Mouse (Mus musculus): ENCODE data around the gene Vcl.

The Vcl gene

GRCm38 (mm10) chr14:20928848-20929745, at the start of gene Vcl:
Vcl (plus strand) TSS chr14:20929398.
- DNase-seq: peak; percentile 99

GRCm38 (mm10) chr14:20884691-20885090, 44.5 kb upstream of the Vcl start:
- no peak for DNase-seq

- no peak for DNase-seq
Measured at GRCm38 (mm10) chr14:20885091-20885888, 43.9 kb upstream of the Vcl start.

- DNase-seq: no peak
Measured at GRCm38 (mm10) chr14:20886266-20886665, 42.9 kb upstream of the Vcl start.

- no peak for DNase-seq
Measured at GRCm38 (mm10) chr14:20887541-20888085, 41.6 kb upstream of the Vcl start.

- DNase-seq: no peak
Measured at GRCm38 (mm10) chr14:20891941-20892402, 37.2 kb upstream of the Vcl start.

GRCm38 (mm10) chr14:20893815-20894214, 35.4 kb upstream of the Vcl start:
- no peak for DNase-seq

GRCm38 (mm10) chr14:20901267-20901666, 27.9 kb upstream of the Vcl start:
- no peak for DNase-seq

GRCm38 (mm10) chr14:20903137-20903536, 26.1 kb upstream of the Vcl start:
- DNase-seq: no peak

- no peak for DNase-seq
Measured at GRCm38 (mm10) chr14:20911811-20912210, 17.4 kb upstream of the Vcl start.

GRCm38 (mm10) chr14:20914415-20914814, 14.8 kb upstream of the Vcl start:
- DNase-seq: peak; percentile 20

- no peak for DNase-seq
Measured at GRCm38 (mm10) chr14:20916625-20917612, 12.3 kb upstream of the Vcl start.

GRCm38 (mm10) chr14:20924071-20924789, 5.0 kb upstream of the Vcl start:
- DNase-seq: no peak

GRCm38 (mm10) chr14:20927470-20928307, 1.5 kb upstream of the Vcl start:
- DNase-seq: peak; percentile 5

- DNase-seq: peak; percentile 13
Measured at GRCm38 (mm10) chr14:20928308-20928685, 901 bp upstream of the Vcl start.

GRCm38 (mm10) chr14:20929814-20930434, 726 bp downstream of the Vcl start:
- no peak for DNase-seq

GRCm38 (mm10) chr14:20930481-20931391, 1.5 kb downstream of the Vcl start:
- DNase-seq: peak; percentile 30

GRCm38 (mm10) chr14:20938424-20938823, 9.2 kb downstream of the Vcl start:
- no peak for DNase-seq

- DNase-seq: no peak
Measured at GRCm38 (mm10) chr14:20938860-20939259, 9.7 kb downstream of the Vcl start.

Measured in cerebellum, adult 8-10 months (tissue).